Mouse (Mus musculus): ENCODE measurements around the gene Ccdc162. TPM values are rescaled to one million over a fixed set of nuclear protein-coding genes. Genes with fewer than 3 reads are reported as not detected.

Gene Ccdc162
- polyA plus RNA-seq, 1 experiment from 2014 or later = 0.12 TPM

DNA sequence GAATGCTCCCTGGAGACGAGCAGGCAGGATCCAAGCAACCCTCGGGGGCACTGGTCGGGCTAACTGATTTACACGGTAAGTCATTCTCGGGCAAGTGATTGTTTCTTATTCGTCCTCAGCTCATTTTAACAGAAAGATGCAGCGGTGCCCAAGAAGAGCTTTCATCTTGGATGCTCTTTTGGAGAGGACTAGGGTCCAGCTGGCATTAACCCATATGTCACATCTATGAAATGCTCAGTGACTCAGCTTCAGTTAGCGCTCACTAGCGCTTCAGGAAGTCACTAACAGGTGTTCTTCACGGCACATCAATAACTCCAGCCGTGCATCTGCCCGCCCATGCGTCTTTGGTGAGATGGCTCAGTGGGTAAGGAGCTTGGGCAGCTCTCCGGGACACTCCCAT lies 877 bp downstream of the Ccdc162 start:
- Histone ChIP-seq H3K36me3 (ENCODE audit: control insufficient read depth, insufficient read depth) (no peaks in the 10 kb centered on the region), H3K4me1 (ENCODE audit: control insufficient read depth, low read depth, low read length) (no peaks in the 10 kb centered on the region), H3K27me3 (ENCODE audit: control insufficient read depth, insufficient read depth, low read depth, low read length) (no peaks in the 10 kb centered on the region), H3K4me2 (ENCODE audit: low read depth, low read length) (no peak overlapping the region), H3K9me3 (replicated peaks; ENCODE audit: control insufficient read depth, low read length) (no peaks in the 10 kb centered on the region), H3K9ac (ENCODE audit: low read depth, low read length) (no peak overlapping the region), H3K27ac (ENCODE audit: low read length) (no peak overlapping the region), H3K4me3 (ENCODE audit: low read depth, low read length) (no peak overlapping the region)
- no peak for ATAC-seq (ENCODE audit: low read depth)
- 87% methylated on average over 14 of the region's 14 CpGs for WGBS (ENCODE audit: insufficient replicate concordance)

DNA sequence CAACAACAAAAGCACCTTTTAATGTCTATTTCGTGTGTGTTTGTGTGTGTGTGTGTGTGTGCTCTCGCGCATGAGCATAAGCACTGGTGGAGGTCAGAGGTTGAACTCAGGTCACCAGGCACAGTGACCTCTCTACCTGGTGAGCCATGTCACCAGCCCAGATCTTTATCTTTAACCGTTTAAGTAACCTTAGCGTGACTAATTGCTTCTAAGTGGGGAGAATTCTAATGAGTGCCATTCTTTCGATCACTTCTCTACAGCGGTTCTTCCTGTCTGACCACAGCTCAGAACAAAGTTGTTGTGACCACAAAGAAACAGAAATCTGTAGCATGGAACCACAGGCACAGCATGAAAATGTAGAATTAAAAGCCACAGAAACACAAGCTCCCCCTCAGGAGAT lies 5.0 kb downstream of the Ccdc162 start:
- Histone ChIP-seq H3K9ac (ENCODE audit: low read depth, low read length) (no peak overlapping the region), H3K27ac (ENCODE audit: low read length) (no peak overlapping the region), H3K4me2 (ENCODE audit: low read depth, low read length) (no peak overlapping the region), H3K36me3 (ENCODE audit: control insufficient read depth, insufficient read depth) (no peaks in the 10 kb centered on the region), H3K4me3 (ENCODE audit: low read depth, low read length) (no peak overlapping the region), H3K27me3 (ENCODE audit: control insufficient read depth, insufficient read depth, low read depth, low read length) (no peaks in the 10 kb centered on the region), H3K9me3 (replicated peaks; ENCODE audit: control insufficient read depth, low read length) (no peaks in the 10 kb centered on the region), H3K4me1 (ENCODE audit: control insufficient read depth, low read depth, low read length) (no peaks in the 10 kb centered on the region)
- WGBS (ENCODE audit: insufficient replicate concordance) = 51% methylated on average over 7 of the region's 7 CpGs
- no peak for ATAC-seq (ENCODE audit: low read depth)

DNA sequence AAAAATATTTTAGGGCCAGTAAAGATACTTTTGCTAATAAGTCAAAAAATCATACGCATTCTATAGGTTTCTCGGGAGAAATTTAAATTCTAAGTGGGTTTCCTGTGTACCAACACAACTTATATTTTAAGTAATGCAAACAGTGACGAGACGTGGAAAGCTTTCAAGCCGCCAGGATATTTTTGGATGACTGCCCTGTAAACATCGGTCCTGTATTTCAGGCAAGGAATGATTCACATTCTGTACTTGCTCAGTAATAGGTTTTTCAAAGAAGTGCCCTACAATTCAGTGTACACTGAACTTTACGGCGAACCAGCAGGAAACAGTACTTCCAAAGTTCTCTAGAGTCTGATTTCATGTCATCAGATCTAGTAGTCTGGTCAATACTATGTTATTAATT lies 5.7 kb downstream of the Ccdc162 start:
- Histone ChIP-seq H3K27ac (ENCODE audit: low read length) (no peak overlapping the region), H3K27me3 (ENCODE audit: control insufficient read depth, insufficient read depth, low read depth, low read length) (no peaks in the 10 kb centered on the region), H3K9me3 (replicated peaks; ENCODE audit: control insufficient read depth, low read length) (no peaks in the 10 kb centered on the region), H3K4me3 (ENCODE audit: low read depth, low read length) (no peak overlapping the region), H3K4me2 (ENCODE audit: low read depth, low read length) (no peak overlapping the region), H3K9ac (ENCODE audit: low read depth, low read length) (no peak overlapping the region), H3K4me1 (ENCODE audit: control insufficient read depth, low read depth, low read length) (no peaks in the 10 kb centered on the region), H3K36me3 (ENCODE audit: control insufficient read depth, insufficient read depth) (no peaks in the 10 kb centered on the region)
- WGBS (ENCODE audit: insufficient replicate concordance) = 76% methylated on average over 8 of the region's 8 CpGs
- ATAC-seq (ENCODE audit: low read depth) = no peak

DNA sequence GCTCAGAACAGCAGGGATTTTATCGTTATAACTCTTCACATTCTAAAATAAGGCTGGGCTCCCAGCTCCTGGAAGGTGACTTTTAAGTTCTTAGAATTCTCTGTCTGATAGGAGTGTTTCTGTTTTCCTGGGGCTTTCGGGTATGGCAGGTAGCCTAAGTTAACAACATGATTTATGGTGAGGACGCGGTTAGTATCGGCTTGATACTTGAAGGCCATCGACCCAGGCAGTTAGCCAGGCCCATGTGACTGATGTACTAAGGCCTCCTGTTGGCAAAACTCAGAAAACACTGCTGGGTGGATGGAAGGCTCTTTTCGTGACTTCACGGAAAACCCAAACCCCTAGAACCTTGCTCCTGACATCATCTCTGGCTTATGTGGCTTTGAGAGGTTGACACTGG lies 7.1 kb downstream of the Ccdc162 start:
- no peaks in the 10 kb centered on the region for H3K4me1 ChIP-seq (ENCODE audit: control insufficient read depth, low read depth, low read length)
- ATAC-seq (ENCODE audit: low read depth) = no peak
- no peak overlapping the region for H3K4me2 ChIP-seq (ENCODE audit: low read depth, low read length)
- no peak overlapping the region for H3K4me3 ChIP-seq (ENCODE audit: low read depth, low read length)
- no peaks in the 10 kb centered on the region for H3K36me3 ChIP-seq (ENCODE audit: control insufficient read depth, insufficient read depth)
- H3K27ac ChIP-seq (ENCODE audit: low read length) = no peak overlapping the region
- WGBS (ENCODE audit: insufficient replicate concordance) = 76% methylated on average over 8 of the region's 8 CpGs
- H3K27me3 ChIP-seq (ENCODE audit: control insufficient read depth, insufficient read depth, low read depth, low read length) = no peaks in the 10 kb centered on the region
- no peak overlapping the region for H3K9ac ChIP-seq (ENCODE audit: low read depth, low read length)
- no peaks in the 10 kb centered on the region for H3K9me3 ChIP-seq (replicated peaks; ENCODE audit: control insufficient read depth, low read length)

DNA sequence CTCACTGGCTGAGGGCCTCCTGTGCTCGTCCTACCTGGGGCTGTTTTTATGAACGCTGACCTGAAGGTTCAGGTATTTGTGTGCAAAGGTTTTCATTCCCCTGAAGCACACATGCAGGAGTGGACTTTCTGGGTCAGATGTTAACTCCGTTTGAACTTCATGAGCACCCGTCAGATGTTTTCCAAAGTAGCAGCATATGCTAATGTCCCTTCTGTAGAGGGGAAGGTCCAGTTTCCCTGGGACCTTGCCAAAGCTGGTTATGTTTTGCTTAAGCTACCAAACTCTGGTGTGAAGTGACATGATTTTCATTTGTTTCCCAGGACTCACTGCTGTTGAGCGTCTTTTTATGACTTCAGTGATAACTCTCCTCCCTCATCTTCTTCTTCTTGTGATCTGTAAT lies 16.8 kb downstream of the Ccdc162 start:
- H3K9ac ChIP-seq (ENCODE audit: low read depth, low read length) = no peak overlapping the region
- ATAC-seq (ENCODE audit: low read depth) = peak; percentile 16; the same call in 1 of the 2 replicates
- no peak overlapping the region for H3K27ac ChIP-seq (ENCODE audit: low read length)
- no peaks in the 10 kb centered on the region for H3K9me3 ChIP-seq (replicated peaks; ENCODE audit: control insufficient read depth, low read length)
- H3K4me3 ChIP-seq (ENCODE audit: low read depth, low read length) = no peak overlapping the region
- H3K4me2 ChIP-seq (ENCODE audit: low read depth, low read length) = no peak overlapping the region
- no peaks in the 10 kb centered on the region for H3K27me3 ChIP-seq (ENCODE audit: control insufficient read depth, insufficient read depth, low read depth, low read length)
- no peaks in the 10 kb centered on the region for H3K4me1 ChIP-seq (ENCODE audit: control insufficient read depth, low read depth, low read length)
- H3K36me3 ChIP-seq (ENCODE audit: control insufficient read depth, insufficient read depth) = no peaks in the 10 kb centered on the region
- 67% methylated on average over 5 of the region's 5 CpGs for WGBS (ENCODE audit: insufficient replicate concordance)

DNA sequence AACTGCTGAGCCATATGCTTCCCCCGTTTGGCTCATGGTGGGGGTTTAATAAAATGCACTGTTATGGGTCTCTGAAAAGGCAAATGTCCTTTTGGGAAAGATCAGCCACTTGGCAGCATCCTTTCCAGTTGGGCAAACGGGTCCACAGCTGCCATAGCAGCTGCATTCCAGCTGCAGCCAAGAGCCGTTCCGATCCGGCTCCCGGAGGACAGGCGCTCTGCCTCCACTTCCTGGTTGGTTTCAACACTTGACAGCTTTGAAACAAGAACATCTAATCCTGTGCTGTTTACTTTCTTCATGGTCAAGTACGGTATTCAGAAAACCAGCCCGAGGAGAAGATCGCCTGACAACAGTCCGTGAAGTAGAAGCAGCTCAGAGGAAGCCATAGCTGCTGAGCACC lies 19.4 kb downstream of the Ccdc162 start:
- Histone ChIP-seq H3K4me1 (ENCODE audit: control insufficient read depth, low read depth, low read length) (no peaks in the 10 kb centered on the region), H3K27ac (ENCODE audit: low read length) (no peak overlapping the region), H3K27me3 (ENCODE audit: control insufficient read depth, insufficient read depth, low read depth, low read length) (no peaks in the 10 kb centered on the region), H3K4me2 (ENCODE audit: low read depth, low read length) (no peak overlapping the region), H3K9ac (ENCODE audit: low read depth, low read length) (no peak overlapping the region), H3K4me3 (ENCODE audit: low read depth, low read length) (no peak overlapping the region), H3K9me3 (replicated peaks; ENCODE audit: control insufficient read depth, low read length) (no peaks in the 10 kb centered on the region), H3K36me3 (ENCODE audit: control insufficient read depth, insufficient read depth) (no peaks in the 10 kb centered on the region)
- 73% methylated on average over 11 of the region's 11 CpGs for WGBS (ENCODE audit: insufficient replicate concordance)
- ATAC-seq (ENCODE audit: low read depth) = no peak

DNA sequence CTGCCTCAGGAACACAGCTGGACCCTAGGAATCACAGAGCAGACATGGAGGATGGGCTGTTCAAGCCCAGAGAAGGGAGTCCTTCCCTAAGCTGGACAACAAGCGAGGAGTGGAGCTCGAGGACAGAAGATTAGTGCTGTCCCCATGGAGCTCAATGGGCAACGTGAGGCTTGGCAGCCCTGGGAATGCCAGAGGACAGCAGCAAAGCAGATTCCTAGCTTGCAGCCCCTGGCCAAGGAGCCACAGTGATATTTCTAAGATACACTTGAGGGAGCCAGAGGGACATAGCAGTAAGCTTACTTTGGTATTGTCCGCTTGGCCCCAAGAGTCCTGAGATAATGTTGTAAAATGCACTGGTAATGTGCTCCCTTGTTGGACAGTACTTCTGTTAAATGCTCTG lies 25.5 kb downstream of the Ccdc162 start:
- Histone ChIP-seq H3K27me3 (ENCODE audit: control insufficient read depth, insufficient read depth, low read depth, low read length) (no peaks in the 10 kb centered on the region), H3K36me3 (ENCODE audit: control insufficient read depth, insufficient read depth) (no peaks in the 10 kb centered on the region), H3K27ac (ENCODE audit: low read length) (no peak overlapping the region), H3K4me3 (ENCODE audit: low read depth, low read length) (no peak overlapping the region), H3K4me1 (ENCODE audit: control insufficient read depth, low read depth, low read length) (no peaks in the 10 kb centered on the region), H3K9me3 (replicated peaks; ENCODE audit: control insufficient read depth, low read length) (no peaks in the 10 kb centered on the region), H3K9ac (ENCODE audit: low read depth, low read length) (no peak overlapping the region), H3K4me2 (ENCODE audit: low read depth, low read length) (no peak overlapping the region)
- ATAC-seq (ENCODE audit: low read depth) = no peak
- WGBS (ENCODE audit: insufficient replicate concordance) = 60% methylated on average over 4 of the region's 4 CpGs

DNA sequence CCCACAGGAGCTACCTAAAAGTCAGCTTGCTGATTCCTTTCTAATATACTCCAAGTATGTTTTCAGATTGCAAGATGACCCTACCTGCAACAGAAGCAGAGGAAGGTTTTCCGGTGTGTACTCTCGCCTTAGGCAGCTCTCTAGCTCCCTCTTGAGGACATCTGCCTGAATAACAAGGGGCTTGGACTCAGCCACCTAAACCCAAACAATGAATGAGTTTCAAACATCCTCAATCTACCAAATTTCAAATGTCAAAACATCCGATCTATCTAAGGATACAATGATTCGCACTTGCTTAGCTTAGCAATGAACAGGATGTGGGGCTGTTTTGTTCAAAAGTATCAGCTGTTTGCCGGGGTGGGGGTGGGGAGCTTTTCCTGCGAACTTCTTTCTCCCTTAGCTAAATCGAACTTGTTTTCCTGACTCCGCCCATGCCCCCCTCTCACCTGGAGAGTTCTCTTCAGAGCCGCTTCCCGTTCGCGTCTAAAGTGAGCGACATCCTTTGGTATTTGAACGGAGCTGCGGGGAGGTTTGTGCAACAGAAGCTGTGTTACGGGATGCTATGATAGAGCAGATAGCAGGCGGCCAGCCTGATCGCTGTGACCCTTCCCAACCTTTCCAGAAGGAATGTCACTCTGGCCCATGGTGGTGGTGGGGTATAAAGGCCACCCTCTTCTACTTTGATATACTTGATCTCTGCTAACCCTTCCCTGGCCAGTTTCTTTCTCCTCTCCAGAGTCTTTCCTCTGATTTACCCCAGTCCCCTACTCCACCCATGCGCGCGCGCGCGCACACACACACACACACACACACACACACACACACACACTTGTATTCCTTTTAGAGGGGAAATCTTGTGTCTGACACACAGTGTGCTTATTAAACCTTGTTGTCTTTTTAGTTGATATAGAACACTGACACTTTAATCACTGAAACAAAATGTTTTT lies 26.2 kb downstream of the Ccdc162 start:
- 22% methylated on average over 24 of the region's 24 CpGs for WGBS (ENCODE audit: insufficient replicate concordance)
- Histone ChIP-seq H3K36me3 (ENCODE audit: control insufficient read depth, insufficient read depth) (no peaks in the 10 kb centered on the region), H3K27ac (ENCODE audit: low read length) (no peak overlapping the region), H3K4me2 (ENCODE audit: low read depth, low read length) (peak overlapping the region; percentile 58), H3K9ac (ENCODE audit: low read depth, low read length) (no peak overlapping the region), H3K27me3 (ENCODE audit: control insufficient read depth, insufficient read depth, low read depth, low read length) (no peaks in the 10 kb centered on the region), H3K4me1 (ENCODE audit: control insufficient read depth, low read depth, low read length) (no peaks in the 10 kb centered on the region), H3K9me3 (replicated peaks; ENCODE audit: control insufficient read depth, low read length) (no peaks in the 10 kb centered on the region), H3K4me3 (ENCODE audit: low read depth, low read length) (peak overlapping the region; percentile 40)
- peak; percentile 9; the same call in 1 of the 2 replicates for ATAC-seq (ENCODE audit: low read depth)

DNA sequence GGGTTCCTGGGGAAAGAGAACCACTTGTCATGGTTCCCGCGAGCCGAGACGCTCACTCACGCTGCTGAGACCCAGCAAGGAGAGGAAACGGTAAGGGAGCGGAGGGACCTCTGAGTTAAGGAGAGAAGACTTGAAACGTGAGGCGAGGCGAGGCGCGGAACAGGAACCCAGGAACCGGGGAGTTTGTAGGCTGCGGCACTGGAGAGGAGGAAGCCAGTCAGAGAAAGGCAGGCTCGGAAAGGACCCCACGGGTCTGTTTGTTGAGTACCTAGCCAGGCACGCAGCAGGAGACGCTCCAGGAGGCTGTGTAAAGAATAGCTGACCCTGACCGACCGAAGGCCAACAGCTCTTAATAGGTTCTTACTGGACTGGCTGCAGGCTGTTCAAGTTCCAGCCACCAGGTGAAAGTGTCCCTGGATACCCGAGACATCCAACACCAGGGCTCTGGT lies 31.9 kb downstream of the Ccdc162 start:
- Histone ChIP-seq H3K27ac (ENCODE audit: low read length) (no peak overlapping the region), H3K4me2 (ENCODE audit: low read depth, low read length) (peak overlapping the region; percentile 34), H3K4me1 (ENCODE audit: control insufficient read depth, low read depth, low read length) (no peaks in the 10 kb centered on the region), H3K4me3 (ENCODE audit: low read depth, low read length) (no peak overlapping the region), H3K9ac (ENCODE audit: low read depth, low read length) (no peak overlapping the region), H3K9me3 (replicated peaks; ENCODE audit: control insufficient read depth, low read length) (no peaks in the 10 kb centered on the region), H3K36me3 (ENCODE audit: control insufficient read depth, insufficient read depth) (no peaks in the 10 kb centered on the region), H3K27me3 (ENCODE audit: control insufficient read depth, insufficient read depth, low read depth, low read length) (peaks cover 3% of the 10 kb centered on the region; the same call in 1 of the 2 replicates)
- 2% methylated on average over 21 of the region's 21 CpGs for WGBS (ENCODE audit: insufficient replicate concordance)
- no peak for ATAC-seq (ENCODE audit: low read depth)

Measured in liver, embryonic 16.5 days (tissue).